Mouse (Mus musculus) adrenal gland, adult 18-20 months (tissue): ENCODE data around the gene Serinc3. TPM values are rescaled to one million over a fixed set of nuclear protein-coding genes. Genes with fewer than 3 reads are reported as not detected.

Experiments
- total RNA-seq, 2 experiments: library from RNA; stranded (reverse); gene quantifications; 1 replicate in 1 of 2; 2 replicates in 1 of 2; pipeline ENCODE4 v1.2.3; 2021

Gene Serinc3
- total RNA-seq, 2 experiments from 2014 or later = 521 to 567 TPM

Other genes starting within 250 kb of the Serinc3 start
- gene Jph2, start 247.1 kb downstream of the Serinc3 start, total RNA-seq = 1 to 10 TPM; 4.4 to 6.5 TPM
- 10 to 100 TPM; 37.1 to 43.6 TPM for gene Oser1, start 220.4 kb downstream of the Serinc3 start, total RNA-seq
- 1 to 10 TPM; 3.3 TPM for gene Gdap1l1, start 206.7 kb downstream of the Serinc3 start, total RNA-seq
- gene Fitm2, start 172.5 kb downstream of the Serinc3 start, total RNA-seq = 100 to 1,000 TPM; 108 to 114 TPM
- gene R3hdml, start 152.8 kb downstream of the Serinc3 start, total RNA-seq = not detected
- under 1 TPM in 1 of 2 experiments, not detected in 1; 0.73 TPM for gene Hnf4a, start 138.3 kb downstream of the Serinc3 start, total RNA-seq
- 10 to 100 TPM; 29.2 to 34.0 TPM for gene Ttpal, start 42.8 kb downstream of the Serinc3 start, total RNA-seq
- 10 to 100 TPM; 37.4 to 38.3 TPM for gene Pkig, start 13.3 kb upstream of the Serinc3 start, total RNA-seq
- 1 to 10 TPM; 2.9 to 3.5 TPM for gene Ada, start 105.1 kb upstream of the Serinc3 start, total RNA-seq
- under 1 TPM in 1 of 2 experiments, not detected in 1; 0.51 TPM for gene Ccn5, start 175.7 kb upstream of the Serinc3 start, total RNA-seq
- not detected for gene Kcnk15, start 208.5 kb upstream of the Serinc3 start, total RNA-seq